Mouse (Mus musculus): ENCODE measurements around the gene Olfr1402.

DNA sequence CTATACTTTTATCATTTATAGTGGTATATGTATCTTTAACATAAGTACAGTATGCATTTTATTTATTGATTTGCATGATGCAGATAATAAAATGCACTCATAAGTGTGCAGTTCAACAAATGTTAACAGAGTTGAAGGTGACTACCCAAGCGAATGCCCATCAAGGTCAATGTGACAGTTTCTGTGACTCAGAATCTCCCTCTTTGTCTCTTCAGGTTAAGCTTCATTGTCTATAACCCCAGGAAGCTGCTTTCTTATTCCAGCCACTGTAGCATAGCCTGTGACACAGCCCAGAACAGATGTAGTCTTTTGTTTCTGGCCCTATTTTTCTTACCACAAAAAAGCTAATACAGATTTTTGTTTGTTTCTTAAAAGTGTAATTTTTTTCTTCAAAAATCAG is 63.4 kb downstream of the Olfr1402 start:
- no peak for TF ChIP-seq GATA1 (IDR thresholded peaks at IDR 0.05; ENCODE audit: borderline replicate concordance, low read length)
- no peak for TF ChIP-seq FLI1 (IDR thresholded peaks at IDR 0.05; ENCODE audit: low read length)

Measured in megakaryocyte, embryonic 14.5 days (primary cell).